Mouse (Mus musculus) G1E-ER4 (cell line): ENCODE data around the gene Sox21. TPM values are rescaled to one million over a fixed set of nuclear protein-coding genes. Genes with fewer than 3 reads are reported as not detected.

ENCODE experiments used
- GATA1 ChIP-seq: IDR thresholded peaks from one replicate; pipeline ENCODE4 v1.8.0; 2012; ENCODE audit warnings: low read length, inconsistent platforms
- polyA plus RNA-seq: library from polyadenylated mRNA; stranded (reverse); fragments of >175 nt; gene quantifications from 2 replicates; pipeline ENCODE4 v1.2.3, GENCODE M21; 2012

Gene Sox21
- polyA plus RNA-seq, 1 experiment = not detected

DNA sequence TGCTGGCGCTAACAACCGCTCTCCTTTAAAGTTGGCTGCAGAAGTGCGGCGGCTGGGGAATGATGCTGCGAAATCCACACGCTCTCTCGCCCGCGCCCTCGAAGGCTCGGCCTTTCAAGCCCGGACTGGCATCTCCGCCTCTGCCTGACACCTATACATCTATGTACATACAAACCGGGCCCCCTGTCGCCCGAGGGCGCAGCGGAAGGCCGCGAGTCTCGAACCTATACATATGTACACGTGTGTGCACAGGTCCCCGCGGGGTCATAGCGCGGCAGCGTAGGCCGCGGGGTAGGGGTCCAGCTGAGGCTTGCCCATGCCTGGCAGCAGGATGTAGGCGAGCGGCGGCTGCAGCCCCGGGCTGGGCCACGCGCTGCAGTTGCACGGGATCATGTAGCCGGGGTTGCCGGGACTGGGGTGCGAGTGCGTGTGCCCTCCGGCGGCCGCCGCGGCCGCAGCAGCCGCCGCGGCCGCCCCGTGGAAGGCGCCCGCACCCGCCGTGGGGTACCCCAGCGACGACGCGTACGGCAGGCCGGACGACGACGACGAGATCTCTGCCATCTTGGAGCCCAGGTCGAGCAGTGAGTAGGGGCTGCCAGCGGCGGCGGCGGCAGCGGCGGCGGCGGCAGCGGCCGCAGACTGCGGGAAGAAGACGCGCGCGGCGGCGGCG is 2.2 kb downstream of the Sox21 start:
- TF ChIP-seq GATA1 = no peak

DNA sequence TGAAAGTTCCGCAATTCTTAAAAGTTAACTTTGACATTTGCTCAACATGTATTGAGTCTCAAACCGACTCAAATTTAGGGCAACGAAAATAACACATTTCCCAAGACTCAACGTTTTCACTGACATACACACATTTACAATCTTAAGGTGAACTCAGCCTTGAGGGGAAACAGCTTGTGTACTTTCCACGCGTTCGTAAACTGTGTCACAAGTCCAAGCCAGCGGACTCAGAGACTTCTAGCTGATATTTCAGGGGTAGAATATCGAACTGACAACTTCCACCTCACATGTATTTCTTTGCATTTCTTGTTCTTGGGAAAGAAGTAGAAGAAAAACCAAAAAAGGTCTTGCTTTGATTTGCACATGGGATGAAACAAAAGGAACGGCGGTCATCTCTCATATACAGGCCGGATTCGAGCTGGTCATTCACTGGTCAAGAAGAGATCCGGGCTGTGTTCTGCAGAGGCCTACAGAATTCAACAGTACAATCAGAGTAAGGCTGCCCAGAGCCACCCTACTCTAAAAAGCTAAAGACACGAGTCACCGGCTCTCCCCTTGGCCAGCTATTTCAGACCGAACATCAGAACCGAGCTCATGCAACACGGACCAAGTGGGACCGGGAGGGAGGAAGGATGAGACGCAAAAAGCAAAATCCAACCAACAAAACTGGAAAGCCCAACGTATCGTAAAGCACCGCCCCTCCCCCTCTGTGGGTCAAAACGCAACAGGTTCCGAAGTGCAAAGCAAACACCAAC is 2.9 kb downstream of the Sox21 start:
- TF ChIP-seq GATA1 = no peak

DNA sequence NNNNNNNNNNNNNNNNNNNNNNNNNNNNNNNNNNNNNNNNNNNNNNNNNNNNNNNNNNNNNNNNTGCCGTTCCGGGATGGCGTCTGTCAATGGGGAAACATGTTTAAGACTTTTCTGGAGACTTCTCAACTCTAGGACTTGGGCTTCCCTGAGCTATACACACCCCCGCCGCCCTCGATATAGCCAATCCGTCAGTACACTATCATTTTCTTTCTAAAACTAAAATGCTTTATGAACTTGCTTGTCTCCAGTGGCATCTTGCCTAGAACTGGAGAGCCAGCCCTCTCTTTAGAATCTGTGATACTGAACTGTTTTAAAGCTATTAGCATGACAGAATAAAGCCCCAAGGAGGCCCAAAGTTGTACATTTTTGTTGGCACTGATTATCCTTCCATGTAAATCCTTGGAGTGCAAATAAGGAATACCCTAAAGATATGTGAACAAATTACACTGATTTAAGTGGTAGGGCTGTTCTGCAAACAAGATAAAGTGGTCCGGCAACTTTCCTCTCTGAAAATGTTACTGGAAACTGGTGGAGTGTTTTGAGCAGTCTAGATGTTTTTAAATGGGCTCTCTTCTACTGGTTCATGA is 4.4 kb downstream of the Sox21 start:
- TF ChIP-seq GATA1 = no peak

DNA sequence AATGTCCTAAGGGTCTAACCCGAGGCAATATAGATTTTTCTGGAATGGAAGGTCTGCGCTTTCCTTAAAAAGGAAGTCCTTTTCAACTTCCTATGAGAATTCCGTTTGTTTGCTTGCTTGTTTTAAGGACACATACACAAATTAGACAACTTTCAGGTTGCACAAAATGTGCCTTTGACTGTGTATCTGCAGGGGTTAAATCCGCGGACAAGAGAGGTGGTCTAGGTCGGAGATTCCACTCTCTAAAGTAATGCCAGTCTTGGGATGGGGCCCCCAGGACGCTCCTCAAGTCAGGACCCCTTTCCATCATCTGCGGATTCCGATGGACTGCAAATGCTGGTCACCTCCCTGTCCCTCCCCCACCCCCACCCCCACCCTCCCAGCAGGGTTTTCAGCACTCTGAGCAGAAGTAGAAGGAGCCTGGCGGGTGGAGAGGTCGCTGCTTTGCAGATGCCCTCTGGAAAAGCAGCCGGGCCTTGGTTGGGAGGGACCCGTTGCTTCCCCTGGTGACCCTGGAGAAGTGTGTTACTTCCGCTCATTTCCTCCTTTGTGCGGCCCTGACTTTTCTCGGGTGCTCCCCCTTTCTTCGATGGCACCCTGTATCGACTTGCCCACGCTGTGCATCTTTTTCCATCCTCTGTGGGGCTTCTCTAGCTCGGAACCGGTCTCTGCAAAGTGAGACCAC is 10.2 kb downstream of the Sox21 start:
- TF ChIP-seq GATA1 = no peak

GRCm38 (mm10) chr14:118225911-118226310 is 10.9 kb downstream of the Sox21 start:
- no peak for TF ChIP-seq GATA1

DNA sequence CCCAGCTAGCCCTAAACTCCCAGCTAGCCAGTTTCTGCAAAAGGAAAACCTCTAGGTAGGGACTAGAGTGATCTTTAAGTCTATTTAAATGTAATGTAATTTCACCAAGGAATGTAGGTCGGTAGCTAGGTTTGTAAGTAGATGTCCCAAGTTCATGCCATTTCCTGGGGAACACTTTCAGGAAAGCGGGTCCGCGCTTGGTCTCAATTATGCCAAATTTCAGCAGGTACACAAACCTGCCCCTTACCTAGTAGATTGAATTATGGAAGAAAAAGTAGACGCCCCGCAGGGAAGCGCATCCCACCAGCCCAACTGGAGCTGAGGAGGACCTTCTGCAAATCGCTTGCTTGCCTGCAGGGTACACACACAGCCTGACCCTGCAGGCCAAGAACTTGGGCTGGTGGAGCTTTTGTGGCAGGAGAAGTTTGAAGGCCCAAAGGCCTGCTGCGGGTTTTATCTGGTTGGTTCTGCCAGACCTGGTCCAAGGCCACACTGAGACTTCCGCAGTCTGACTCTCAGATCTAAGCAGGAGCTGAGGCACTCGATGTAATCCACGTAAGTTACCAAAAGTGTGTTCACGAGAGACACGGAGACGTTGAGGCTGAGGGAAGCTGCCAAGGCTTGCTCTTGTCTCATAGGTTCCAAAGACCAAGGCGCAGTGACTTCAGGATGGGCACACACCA is 11.6 kb downstream of the Sox21 start:
- TF ChIP-seq GATA1 = no peak

DNA sequence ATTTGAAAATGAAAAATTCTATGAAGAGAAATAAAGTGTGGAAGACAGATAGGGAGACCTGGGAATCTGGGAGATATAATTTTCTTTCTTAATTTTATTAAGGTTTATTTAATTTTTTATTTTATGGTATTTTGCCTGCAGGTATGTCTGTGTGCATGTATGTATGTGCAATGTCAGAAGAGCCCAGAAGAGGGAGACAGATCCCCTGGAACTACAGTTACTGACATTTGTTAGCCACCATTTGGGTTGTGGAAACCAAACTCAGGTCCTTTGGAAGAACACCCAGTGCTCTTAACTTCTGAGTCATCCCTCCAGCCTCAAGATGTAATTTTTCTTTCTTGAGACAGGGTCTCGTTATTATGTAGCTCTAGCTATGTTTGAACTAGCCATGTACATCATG is 15.9 kb downstream of the Sox21 start:
- TF ChIP-seq GATA1 = no peak

GRCm38 (mm10) chr14:118216826-118217225 is 20.0 kb downstream of the Sox21 start:
- no peak for TF ChIP-seq GATA1

GRCm38 (mm10) chr14:118212188-118212804 is 24.5 kb downstream of the Sox21 start:
- TF ChIP-seq GATA1 = no peak

GRCm38 (mm10) chr14:118209642-118210041 is 27.2 kb downstream of the Sox21 start:
- TF ChIP-seq GATA1 = no peak

DNA sequence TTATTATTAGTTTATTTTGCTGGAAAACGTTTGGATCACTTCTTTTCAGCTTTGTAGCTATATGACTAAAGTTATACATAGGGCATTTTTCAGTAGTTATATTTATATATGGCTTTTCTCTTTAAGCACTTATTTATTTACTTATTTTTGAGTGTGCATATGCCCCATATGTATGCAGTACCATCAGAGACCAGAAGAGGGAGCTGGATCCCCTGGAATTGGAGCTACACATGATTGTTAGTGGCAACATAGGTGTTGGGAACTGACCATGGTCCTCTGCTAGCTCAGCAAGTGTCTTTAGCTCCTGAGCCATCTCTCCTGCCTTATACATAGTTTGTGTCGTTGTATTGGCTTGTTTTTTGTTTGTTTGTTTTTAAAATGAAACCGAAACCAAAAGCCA is 29.5 kb downstream of the Sox21 start:
- TF ChIP-seq GATA1 = no peak

GRCm38 (mm10) chr14:118203031-118203430 is 33.8 kb downstream of the Sox21 start:
- TF ChIP-seq GATA1 = no peak

GRCm38 (mm10) chr14:118202006-118202405 is 34.8 kb downstream of the Sox21 start:
- TF ChIP-seq GATA1 = no peak

GRCm38 (mm10) chr14:118200731-118201130 is 36.1 kb downstream of the Sox21 start:
- no peak for TF ChIP-seq GATA1

- TF ChIP-seq GATA1 = peak; percentile 70
These were observed 39.8 kb downstream of the Sox21 start for GRCm38 (mm10) chr14:118197063-118197462.
